Mouse (Mus musculus) testis, postnatal 10 days (tissue): ENCODE data around the gene Dnaaf5.

Experiments
- DNase-seq: peaks from one replicate; pipeline ENCODE4 v3.0.0; 2021; ENCODE audit warnings: low spot score

The Dnaaf5 gene

DNA sequence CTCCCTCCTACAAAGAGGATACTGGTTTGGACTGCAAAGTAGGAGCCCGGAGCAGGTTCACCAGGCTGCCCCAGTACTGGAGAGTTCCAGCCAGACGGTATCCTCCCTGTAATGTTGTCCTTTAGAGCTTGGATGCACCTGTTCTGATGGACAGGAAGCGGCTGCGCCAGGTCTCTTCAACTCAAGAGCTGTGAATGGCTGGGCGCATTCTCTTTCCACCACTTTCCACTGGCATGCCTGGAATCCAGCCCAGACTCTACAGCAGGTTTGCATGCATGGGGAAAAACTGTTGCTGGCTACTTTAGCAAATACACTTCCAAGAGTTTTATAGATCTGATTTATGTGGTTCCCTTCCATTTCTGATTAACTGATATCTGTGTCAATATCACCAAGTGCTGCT lies 8.7 kb upstream of the Dnaaf5 start:
- no peak for DNase-seq

DNA sequence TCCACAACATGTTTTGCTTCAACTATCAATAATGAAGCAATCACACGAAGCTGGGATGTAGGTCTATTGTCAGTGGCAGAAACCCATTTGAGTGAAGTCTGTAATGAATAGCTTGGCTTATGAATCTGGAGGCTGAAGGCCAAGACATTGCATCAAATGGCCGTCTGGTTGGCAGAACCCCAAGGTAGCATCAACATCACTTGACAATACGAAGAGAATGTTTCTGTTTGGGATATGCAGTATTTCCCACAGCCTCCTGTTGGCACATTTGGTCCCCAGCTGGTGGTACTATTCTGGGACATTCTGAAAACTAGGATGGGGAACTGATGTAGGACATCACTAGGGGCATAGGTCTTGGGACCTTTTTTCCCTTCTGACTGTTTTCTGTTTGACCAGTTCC lies 6.1 kb upstream of the Dnaaf5 start:
- DNase-seq: no peak

DNA sequence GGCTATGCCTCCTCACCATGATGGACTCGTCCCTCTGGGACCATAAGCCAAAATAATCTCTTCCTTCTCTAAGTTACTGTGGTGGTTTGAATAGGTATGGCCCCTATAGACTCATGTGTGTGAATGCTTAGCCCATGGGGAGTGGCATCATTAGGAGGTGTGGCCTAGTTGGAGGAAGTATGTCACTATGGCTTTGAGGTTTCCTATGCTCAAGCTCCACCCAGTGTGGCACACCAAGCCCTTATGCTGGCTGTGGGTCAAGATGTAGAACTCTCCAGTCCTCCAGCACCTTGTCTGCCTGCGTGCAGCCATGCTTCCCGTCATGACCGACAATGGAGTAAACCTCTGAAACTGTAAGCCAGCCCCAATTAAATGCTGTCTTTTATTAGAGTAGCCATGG lies 4.3 kb upstream of the Dnaaf5 start:
- DNase-seq: no peak

DNA sequence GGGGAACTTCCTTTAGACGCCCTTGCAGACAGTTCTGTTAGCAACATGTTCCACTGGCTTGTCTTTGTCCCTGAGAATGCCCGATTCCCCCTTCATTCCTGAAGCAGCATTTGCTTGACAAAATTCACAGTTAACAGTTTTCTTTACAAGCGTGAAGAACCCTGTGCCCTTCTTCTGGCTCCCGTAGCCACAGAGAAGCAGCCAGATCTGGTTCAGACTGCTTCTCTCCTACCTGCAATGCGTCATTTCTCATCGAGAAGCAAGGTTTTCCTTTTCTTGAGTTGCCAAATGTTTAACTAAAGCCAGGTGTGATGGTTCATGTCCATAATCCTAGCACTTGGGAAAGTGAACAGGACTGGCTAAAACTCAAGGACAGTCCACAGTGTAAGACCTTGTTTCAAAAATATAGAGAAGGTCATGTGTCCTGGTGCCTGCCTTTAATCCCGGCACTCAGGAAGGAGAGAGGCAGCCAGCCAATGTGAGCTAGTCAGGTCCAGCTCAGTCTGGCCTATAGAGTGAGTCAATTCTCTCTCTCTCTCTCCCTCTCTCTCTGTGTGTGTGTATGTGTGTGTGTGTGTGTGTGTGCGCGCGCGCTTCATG lies 3.4 kb upstream of the Dnaaf5 start:
- DNase-seq: no peak

DNA sequence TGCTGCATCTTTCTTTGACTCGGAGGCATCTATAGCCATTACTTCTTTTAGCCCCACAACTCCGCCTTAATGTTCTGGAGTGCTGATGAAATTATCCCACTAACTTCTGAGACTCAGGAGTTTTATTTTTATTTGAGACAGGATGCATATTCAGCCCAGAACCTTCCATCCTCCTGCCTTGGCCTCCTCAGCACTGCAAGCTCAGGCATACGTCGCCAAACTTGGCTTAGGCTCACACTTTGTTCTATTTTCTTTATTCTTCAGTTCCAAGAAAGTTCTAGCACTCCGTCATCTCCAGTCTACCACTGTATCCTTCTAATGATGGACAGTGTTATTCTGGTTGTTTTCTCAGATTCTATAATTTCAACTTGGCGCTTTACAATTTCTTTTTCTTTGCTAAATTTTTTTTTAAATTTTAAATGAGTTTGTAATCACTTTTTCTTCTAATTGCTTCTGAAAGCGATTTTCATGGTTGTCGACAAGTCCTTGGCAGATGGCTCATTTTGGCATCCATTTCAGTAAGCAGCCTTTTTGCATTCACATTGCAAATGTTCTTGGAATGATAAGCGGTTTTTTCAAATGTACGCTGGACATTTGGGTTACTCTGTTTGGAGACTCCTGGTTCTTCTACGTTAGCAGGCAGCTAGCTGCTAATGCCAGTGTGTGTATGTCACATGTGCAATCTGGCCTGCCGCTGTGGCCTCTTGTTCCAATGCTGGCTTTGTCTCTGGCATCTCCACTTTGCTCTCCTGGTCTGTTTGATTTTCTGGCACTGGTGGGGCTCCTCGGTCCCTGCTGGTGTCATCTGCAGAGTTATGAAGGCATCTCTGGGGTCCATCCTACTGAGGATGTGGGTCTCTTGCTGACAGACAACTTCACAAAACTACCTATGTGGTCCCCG lies 2.6 kb upstream of the Dnaaf5 start:
- no peak for DNase-seq

DNA sequence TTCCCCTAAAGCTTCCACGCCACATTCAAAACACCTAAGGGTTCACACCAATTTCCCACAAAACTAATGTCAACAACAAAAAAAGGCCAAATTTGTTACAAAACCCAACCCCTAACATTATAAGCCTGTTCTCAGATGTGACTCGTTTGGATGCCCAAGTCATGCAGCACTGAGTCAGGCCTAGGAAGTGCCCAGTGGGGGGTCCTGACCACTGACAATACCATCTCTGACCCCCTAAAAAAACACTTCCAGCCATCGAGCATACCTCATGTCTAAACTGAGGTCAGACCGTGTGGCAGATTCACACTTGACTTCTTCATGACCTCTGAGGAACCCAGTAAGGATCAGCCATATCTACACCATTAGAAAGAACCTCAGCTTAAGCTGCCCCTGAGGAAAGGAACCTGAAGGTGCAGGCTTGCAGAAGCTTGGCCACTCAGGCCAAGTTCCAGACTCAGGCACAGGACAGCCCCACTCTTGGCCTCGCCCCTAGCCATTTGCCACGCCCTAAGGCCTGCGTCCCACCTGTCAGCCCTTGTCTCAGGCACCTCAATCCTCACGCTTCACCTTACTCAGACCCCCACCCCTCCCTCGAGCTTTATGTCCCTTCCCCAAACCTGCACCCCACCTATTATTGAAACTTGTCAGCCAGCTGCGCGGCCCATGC lies 884 bp upstream of the Dnaaf5 start:
- DNase-seq: no peak

DNA sequence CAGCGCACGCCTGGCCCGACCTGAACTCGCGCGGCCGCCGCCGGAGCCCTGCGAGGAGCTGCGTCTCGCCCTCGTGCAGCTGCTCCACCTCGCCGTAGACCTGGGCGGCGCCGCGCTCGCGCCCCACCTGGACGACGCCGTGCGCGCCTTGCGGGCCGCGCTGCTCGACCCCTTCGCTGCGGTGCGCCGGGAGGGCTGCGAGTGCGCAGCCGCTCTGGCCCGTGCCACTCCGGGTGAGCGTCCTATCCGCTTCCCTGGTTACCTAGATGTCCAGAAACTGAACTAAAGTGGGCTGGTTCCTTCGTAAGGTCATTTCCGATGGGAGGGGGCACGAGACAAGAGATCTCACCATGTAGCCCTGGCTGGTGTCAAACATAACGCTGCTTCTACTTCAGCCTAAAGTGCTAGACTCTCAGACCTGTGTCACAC lies 594 bp downstream of the Dnaaf5 start:
- DNase-seq: peak; percentile 65

DNA sequence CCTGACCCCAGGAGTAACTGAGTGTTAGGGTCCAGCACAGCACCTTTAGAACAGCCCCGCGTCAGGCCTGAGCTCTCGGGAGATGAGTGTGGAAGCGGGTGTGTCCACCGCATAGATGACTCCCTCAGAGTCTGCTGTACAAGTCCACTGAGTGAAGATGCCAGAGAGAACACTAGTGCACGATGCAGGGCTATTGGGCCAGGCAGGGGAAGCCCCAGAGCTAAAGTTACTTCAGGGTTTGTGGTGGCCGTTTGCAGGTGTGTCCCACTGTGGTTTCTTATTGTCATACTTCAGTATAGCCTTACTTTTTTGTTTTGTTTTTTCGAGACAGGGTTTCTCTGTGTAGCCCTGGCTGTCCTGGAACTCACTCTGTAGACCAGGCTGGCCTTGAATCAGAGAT lies 10.9 kb downstream of the Dnaaf5 start:
- DNase-seq: no peak

DNA sequence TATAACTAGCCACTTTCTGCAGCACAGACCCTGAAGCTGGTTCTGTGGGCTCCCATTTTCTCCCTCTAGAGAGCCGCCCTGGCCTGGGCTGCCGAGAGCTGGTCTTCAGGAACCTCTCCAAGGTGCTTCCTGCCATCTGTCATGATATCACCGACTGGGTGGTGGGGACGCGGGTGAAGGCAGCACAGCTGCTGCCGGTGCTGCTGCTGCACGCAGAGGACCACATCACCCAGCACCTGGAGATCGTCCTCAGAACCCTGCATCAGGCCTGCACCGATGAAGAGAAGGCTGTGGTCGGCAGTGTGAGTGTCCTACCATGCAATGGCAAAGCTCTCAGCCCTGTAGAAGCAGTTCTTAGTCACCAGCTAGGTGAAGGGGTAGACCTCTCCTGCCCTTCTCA lies 11.6 kb downstream of the Dnaaf5 start:
- DNase-seq: no peak

DNA sequence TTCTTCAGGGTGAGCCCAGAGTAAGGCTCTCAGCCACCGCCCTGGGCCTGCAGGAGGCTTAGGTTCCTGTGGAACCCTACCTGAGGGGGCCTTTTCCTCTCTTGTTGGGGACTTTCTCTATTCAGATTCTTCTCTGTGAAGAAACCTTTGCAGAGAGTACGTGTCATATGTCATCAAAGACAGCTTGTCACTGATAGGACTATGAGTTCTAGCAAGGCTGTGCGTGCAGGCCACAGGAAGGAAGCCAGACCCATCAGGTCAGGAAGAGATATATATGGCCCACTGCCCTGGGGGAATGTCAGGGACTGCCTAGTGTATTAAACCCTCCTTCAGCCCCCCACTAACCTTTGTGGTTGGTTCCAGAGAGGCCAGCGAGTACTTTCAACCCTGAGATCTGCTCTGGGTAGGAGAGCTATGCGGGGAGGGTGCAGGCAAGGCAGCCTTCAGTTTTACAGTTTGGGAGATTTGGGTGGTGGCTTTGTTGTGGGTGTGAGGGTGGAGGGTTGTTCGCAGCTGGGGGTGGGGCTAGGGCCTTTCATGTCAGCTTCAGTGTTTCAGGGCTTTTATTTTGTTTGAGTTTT lies 16.8 kb downstream of the Dnaaf5 start:
- no peak for DNase-seq

DNA sequence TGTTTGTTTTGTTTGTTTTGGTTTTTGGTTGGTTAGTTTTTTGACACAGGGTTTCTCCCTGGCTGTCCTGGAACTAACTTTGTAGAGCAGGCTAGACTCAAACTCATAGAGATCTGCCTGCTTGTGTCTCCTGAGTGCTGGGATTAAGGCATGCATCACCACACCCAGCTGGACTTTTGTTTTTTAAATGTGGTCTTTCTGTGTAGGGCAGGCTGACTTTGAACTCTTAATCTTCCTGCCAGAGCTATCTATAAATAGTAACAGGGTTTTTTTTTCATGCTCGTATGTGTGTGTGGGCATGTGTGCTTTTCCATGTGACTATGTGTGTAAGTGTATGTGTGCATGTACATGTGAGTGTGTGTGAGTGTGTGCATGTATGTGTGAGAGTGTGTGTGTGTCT lies 17.5 kb downstream of the Dnaaf5 start:
- DNase-seq: no peak

DNA sequence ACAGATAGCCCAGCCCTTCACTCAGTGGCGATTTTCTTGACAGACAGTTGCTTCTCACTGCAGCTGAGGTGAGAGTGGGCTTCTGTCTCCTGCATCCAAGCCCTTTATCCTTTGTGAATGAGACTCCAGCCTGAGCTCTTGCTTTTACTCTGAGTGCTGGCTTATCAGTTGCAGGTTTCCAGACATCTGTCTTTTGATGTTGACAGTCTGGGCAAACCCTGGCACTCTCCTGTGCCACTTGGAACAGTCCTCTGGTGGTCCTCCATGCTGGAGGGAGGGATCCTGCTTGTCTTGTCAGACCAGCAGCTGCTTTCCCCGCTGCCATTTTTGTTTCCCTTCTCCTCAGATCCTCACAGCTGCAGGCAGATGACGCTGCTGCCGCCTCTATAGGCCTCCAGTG lies 21.9 kb downstream of the Dnaaf5 start:
- DNase-seq: no peak

DNA sequence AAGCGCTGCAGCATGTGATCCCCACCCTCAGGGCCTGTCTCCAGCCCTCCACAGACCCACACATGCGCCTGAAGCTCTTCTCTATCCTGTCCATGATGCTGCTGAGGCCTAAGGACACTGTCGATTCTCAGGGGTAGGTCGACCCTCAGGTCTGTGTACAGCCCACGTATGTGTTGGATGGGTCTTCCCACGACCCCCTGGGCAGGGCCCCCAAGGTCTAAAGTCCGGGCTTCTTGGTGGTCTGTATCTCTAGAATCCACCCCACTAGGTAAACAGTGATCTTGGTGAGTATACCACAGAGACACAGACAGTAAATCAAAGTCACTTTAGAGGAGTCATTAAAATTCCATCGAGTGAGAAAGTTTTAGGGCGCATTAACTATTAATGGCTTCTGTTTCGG lies 24.1 kb downstream of the Dnaaf5 start:
- no peak for DNase-seq

DNA sequence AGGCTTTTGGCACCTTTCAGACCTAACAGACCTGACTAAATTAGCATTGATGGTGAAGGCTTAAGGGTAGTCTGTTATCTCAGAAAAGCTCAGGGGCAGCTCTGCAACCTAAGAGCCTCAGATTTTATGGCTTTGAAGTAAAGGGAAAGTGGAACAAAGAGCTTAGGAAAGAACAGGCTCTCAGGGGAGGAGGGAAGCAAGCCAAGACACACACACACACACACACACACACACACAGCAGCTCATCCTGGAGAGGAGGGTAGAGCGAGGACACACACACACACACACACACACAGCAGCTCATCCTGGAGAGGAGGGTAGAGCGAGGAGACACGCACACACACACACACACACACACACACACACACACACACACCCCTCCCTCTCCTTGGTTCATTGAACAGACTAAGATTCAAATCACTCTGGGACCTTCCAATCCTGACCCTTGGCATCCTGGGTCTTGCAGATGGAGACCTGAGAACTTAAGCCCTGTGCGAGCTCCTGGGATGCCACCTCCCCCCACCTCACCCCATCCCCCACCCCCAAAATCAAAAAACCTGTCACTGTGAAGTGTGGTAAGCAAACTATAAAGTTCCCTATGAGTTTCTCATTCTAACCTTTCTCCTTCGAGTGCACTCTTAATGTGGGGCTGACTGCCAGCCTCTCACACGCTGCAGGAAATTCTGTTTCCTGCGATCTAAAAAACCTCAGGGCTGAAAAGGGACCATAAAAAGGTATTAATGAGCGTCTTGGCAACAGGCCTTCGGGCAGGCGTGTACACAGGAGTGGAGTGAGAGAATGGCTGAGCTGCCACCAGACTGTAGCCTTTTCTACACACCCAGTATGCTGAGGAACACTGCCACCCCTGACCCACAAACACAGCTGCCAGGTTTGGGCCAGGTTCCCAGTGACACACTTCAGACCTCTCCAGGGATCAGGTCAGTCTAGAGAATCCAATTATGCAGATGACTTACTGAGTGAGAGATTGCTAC lies 24.8 kb downstream of the Dnaaf5 start:
- no peak for DNase-seq

DNA sequence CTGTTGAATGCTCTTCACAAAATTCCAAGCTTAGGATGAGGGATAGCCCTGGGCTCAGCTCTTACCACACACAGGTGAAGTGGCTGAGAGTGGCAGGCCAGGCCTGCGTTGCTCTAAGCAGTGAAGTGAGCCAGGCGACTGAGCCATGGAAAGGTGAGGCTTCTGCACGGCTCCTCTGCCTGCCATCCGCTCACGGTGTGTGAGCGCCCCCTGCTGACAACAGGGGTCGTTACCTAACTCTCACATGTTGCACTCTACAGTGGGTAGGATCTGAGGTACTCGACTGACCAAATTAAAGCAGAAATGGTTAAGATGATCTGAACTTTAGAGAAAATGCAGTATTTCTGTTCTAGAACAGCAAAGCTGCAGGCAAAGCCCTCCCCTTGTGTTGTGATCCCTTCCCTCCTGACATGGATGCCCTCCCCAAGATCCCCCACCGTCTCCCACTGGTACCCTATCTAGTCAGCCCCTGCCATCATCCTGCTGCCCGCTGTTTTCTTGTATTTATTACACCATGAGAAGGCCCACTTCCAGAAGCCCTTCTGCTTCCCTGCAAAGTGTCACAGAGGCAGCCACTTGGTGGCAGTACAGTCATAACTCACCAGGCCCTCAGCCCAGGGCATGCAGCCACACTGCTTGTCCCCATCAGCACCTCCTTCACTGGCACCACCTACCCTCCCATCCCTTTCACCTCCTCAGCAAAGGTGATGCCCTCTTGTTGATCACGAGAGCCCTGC lies 29.0 kb downstream of the Dnaaf5 start:
- peak; percentile 91 for DNase-seq

DNA sequence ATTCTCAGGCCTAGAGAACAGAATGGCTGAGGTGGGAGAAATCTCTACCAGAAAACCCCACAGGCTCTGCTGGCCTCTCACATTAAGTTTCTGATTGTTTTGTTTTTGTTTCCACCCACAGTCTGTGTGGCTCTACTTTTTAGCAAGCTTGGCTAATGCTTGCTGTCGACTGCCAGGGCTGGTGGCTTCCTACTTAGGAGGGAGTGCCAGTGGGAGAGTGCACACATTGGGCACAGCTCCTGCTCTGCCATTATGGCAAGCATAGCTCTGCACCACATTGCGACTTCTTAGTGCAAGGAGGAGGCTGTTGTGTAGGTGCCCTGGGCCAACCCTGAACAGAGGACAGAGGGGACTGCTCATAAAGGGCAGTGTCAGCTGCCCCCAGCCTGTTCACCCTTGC lies 33.1 kb downstream of the Dnaaf5 start:
- no peak for DNase-seq

DNA sequence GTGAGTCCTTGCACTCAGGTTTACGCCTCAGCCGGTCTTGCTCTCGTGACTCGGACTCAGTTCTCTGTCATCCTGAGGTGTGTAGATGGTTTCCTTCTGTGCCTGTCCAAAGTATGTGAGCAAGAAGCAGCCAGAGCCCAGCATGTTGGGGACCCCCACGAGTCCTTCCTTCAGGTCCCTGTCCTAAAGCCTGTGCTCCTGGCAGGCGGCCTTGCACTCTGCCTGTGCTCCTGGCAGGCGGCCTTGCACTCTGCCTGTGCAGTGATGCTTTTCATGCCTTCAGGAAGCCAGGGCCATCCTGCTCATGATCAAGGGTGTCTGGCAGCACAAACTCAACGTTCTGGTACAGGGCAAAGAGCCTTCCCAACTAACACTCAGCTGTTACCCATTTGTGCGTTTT lies 33.6 kb downstream of the Dnaaf5 start:
- DNase-seq: no peak

DNA sequence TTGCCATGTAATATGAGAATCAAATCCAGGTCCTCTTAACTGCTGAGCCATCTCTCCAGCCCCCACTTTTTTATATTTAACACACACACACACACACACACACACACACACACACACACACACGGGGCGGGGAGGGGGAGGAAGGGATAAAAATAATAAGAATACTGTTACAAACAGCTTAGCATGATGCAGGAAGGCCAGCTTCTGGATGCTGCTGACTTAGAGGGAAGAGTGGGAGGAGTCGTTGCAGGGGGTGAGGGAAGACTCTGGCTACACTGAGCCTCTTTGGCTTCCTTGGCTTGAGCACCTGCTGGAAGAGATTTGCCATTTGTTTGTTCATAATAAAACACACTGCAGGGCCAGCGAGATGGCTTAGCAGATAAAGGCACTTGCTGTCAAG lies 34.9 kb downstream of the Dnaaf5 start:
- DNase-seq: no peak

DNA sequence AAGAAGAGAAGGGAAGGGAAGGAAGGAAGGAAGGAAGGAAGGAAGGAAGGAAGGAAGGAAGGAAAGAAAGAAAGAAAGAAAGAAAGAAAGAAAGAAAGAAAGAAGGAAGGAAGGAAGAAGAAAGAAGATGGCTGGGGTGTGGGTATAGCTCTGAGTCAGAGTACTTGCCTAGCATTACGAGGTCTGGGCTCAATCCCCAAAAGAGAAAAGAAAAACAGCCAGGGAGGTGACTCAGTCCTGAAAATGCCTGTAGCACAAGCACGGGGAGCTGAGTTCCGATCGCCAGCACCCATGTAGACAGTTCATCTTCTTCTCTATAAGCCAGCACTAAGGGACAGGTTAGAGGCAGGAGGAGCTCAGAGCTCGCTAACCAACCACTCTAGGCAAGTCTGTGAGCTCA lies 39.7 kb downstream of the Dnaaf5 start:
- DNase-seq: no peak

DNA sequence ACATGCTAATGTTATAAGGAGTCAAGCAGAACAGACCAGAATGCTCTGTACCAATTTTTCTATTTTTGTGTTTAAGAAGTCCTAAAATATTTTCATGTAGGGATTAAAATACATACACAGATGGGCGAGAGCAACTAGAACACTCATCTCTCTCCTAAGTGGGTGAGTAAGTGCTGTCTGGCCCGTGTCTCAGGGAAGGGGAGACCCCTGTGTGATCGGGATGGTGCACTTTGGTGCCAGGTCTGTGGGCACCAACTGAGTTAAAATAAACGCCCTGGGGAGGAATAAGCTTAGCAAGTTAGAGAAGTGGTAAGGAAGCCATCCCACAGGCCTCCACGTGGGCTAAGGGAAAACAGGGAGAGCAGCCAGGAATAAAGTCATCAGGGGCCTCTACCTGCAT lies 40.9 kb downstream of the Dnaaf5 start:
- no peak for DNase-seq

DNA sequence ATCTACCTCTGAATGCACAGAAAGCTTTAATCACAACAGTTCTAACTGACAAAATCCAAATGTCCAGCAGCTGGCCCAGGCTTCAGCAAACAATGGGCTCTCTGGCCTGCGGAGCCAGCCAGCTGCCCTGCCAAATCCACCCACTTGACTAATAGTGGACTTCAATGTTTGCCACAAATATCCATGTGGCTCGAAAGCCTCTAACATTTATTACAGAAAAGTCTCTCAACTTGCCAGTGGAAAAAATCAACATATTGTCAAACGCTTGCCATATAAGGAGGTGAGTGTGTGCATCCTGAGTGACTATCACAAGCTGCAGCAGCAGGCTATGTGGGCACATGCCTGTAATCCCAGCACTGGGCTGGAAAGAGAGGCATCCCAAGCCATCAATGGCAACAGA lies 48.8 kb downstream of the Dnaaf5 start:
- DNase-seq: no peak
